In genomic region chr1:186444701-186445131, GRCm38 (mm10) we compare ENCODE assay signal across 11 mouse cellular contexts.
DNase-seq lines count a peak whose midpoint lies in the region; ATAC-seq and TF ChIP-seq lines count a peak whose summit lies in the region.
"Had no signal": no experiment of that assay in that cellular context is flagged by ENCODE, and none has a peak within 500 bp of the region (broad histone marks: within the 10 kb centered on the region; RNA-seq: fewer than 3 reads in every experiment).

No protein-coding gene starts in this region.

- in situ Hi-C loops in Patski (cut with MboI; ENCODE audit: low pct_unique_long_range_greater_than_20kb), result no loop called here

- 31% methylated on average over 5 of the region's 5 CpGs for whole genome bisulfite sequencing in heart, embryonic 11.5 days (ENCODE audit: insufficient replicate concordance)
- 40% methylated on average over 5 of the region's 5 CpGs for WGBS in lung, embryonic 16.5 days
- 67% methylated on average over 5 of the region's 5 CpGs for WGBS in forebrain, embryonic 16.5 days

- no peak overlapping the region; the same call in 1 of the 2 replicates for H3K4me2 ChIP-seq in heart, embryonic 11.5 days
- no peak overlapping the region for H3K4me2 ChIP-seq in lung, embryonic 16.5 days (ENCODE audit: low read depth, low read length)
- H3K4me2 ChIP-seq in forebrain, embryonic 16.5 days (ENCODE audit: low read length), result no peak overlapping the region

- DNase-seq in heart, adult 18-20 months, result peak; percentile 32 to 56
- DNase-seq in Patski (ENCODE audit: low read depth, low spot score), result peak; percentile 71
- peak; percentile 14 to 27 for DNase-seq in heart, postnatal 14 days
- DNase-seq: cerebellum, adult 2 months; right cerebral cortex, postnatal 4 days had no signal

- H3K36me3 ChIP-seq in heart, embryonic 11.5 days (ENCODE audit: control insufficient read depth, insufficient read depth, low read length), result no peaks in the 10 kb centered on the region
- no peaks in the 10 kb centered on the region for H3K36me3 ChIP-seq in lung, embryonic 16.5 days (ENCODE audit: control insufficient read depth, insufficient read depth, low read length)
- H3K36me3 ChIP-seq in forebrain, embryonic 16.5 days (ENCODE audit: control insufficient read depth, insufficient read depth), result no peaks in the 10 kb centered on the region

- TF ChIP-seq CTCF in Patski (IDR thresholded peaks at IDR 0.05), result no peak

- intact Hi-C loops in heart, postnatal 14 days (cut with DNase I), result no loop called here

- H3K4me1 ChIP-seq in heart, embryonic 11.5 days (ENCODE audit: control insufficient read depth, insufficient read depth, low read length), result peaks cover 7% of the 10 kb centered on the region; the same call in 1 of the 2 replicates
- peaks cover 15% of the 10 kb centered on the region for H3K4me1 ChIP-seq in lung, embryonic 16.5 days (replicated peaks; ENCODE audit: control insufficient read depth, insufficient read depth, low read length)
- H3K4me1 ChIP-seq in forebrain, embryonic 16.5 days (replicated peaks; ENCODE audit: control insufficient read depth, insufficient read depth, low read length), result peaks cover 8% of the 10 kb centered on the region

- H3K27ac ChIP-seq in heart, embryonic 11.5 days (ENCODE audit: low read depth, low read length), result no peak overlapping the region
- H3K27ac ChIP-seq in lung, embryonic 16.5 days (ENCODE audit: low read length), result peak overlapping the region; percentile 83
- H3K27ac ChIP-seq in forebrain, embryonic 16.5 days (ENCODE audit: low read length), result no peak overlapping the region

- POLR2A ChIA-PET in Patski (lab: Charles Lee), result interaction anchor here (0.6 to 0.7 kb wide), 4 partner anchors 51 to 231 kb away, joined by 3 read pairs; no protein-coding TSS in a partner anchor

- no peak overlapping the region for H3K9ac ChIP-seq in heart, embryonic 11.5 days (ENCODE audit: low read depth, low read length)
- H3K9ac ChIP-seq in lung, embryonic 16.5 days (ENCODE audit: low read length), result no peak overlapping the region
- H3K9ac ChIP-seq in forebrain, embryonic 16.5 days (replicated peaks; ENCODE audit: low read depth, low read length), result no peak overlapping the region

- CTCF ChIA-PET in Patski (lab: Charles Lee), result interaction anchor here (1.1 to 2.1 kb wide), 3 partner anchors 12 to 35 kb away, joined by 3 to 5 read pairs (median 4); no protein-coding TSS in a partner anchor

- no peak overlapping the region for H3K4me3 ChIP-seq in heart, embryonic 11.5 days (ENCODE audit: low read depth, low read length)
- no peak overlapping the region for H3K4me3 ChIP-seq in lung, embryonic 16.5 days (ENCODE audit: low read length)
- no peak overlapping the region for H3K4me3 ChIP-seq in forebrain, embryonic 16.5 days (replicated peaks; ENCODE audit: low read length)

- no peak for ATAC-seq in heart, embryonic 11.5 days (replicated peaks; ENCODE audit: insufficient number of reproducible peaks, low FRiP score, low TSS enrichment)
- peak; percentile 92 for ATAC-seq in Patski
- peak; percentile 90 for ATAC-seq in lung, embryonic 16.5 days (ENCODE audit: low read depth)
- ATAC-seq in forebrain, embryonic 16.5 days, result no peak
- ATAC-seq in megakaryocyte-erythroid progenitor cell, adult 5-6 weeks (replicated peaks; ENCODE audit: low FRiP score, low TSS enrichment, poor library complexity, severe bottlenecking), result no peak
- ATAC-seq in frontal cortex, adult (ENCODE audit: low TSS enrichment), result no peak
- ATAC-seq: activated CD4-positive, CD25-positive, alpha-beta regulatory T cell, adult 4 months had no signal

- H3K9me3 ChIP-seq in heart, embryonic 11.5 days (replicated peaks; ENCODE audit: control insufficient read depth, low read length), result no peaks in the 10 kb centered on the region
- no peaks in the 10 kb centered on the region for H3K9me3 ChIP-seq in lung, embryonic 16.5 days (ENCODE audit: control insufficient read depth, low read length)
- H3K9me3 ChIP-seq in forebrain, embryonic 16.5 days (ENCODE audit: control insufficient read depth, low read length), result no peaks in the 10 kb centered on the region

- no peaks in the 10 kb centered on the region for H3K27me3 ChIP-seq in heart, embryonic 11.5 days (ENCODE audit: control insufficient read depth, insufficient read depth, low read length)
- no peaks in the 10 kb centered on the region for H3K27me3 ChIP-seq in Patski
- no peaks in the 10 kb centered on the region for H3K27me3 ChIP-seq in lung, embryonic 16.5 days (ENCODE audit: control insufficient read depth, insufficient read depth, low read depth, low read length)
- no peaks in the 10 kb centered on the region for H3K27me3 ChIP-seq in forebrain, embryonic 16.5 days (replicated peaks; ENCODE audit: control insufficient read depth, insufficient read depth, low read length)

Comparison
In these comparisons a context has a peak if more than half of its experiments do, and no peak if none do; other contexts are left out.
1. DNase-seq: peak in every context shown above with its lines; median percentile 71 in Patski; 44 in heart, adult 18-20 months; 20 in heart, postnatal 14 days.
2. ATAC-seq: peak in Patski (single experiment) and lung, embryonic 16.5 days (single experiment); none in heart, embryonic 11.5 days (single experiment), forebrain, embryonic 16.5 days (single experiment), megakaryocyte-erythroid progenitor cell, adult 5-6 weeks (single experiment) and frontal cortex, adult (single experiment).